Mouse (Mus musculus): ENCODE results near the gene Hpcal4.

DNA sequence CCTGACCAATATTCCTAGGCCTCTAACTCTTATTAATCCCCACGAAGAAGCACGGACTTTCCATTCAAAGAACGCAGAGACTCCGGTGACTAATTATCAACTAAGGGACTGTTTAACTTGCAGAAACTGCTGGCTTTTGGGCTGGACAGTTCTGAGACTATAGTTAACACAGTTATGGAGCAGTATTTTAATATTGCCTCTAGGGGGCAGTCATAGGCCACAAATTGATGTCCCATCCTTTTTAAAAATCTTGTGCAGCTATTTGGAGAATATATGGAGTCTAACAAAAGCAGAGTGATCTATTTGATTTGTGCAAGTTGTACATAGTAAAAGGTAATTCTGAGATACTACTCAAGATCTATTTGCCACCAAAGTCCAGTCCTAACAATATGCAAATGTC is 28.0 kb upstream of the Hpcal4 start:
- TF ChIP-seq CTCF (IDR thresholded peaks at IDR 0.05; ENCODE audit: control insufficient read depth, insufficient read depth, insufficient replicate concordance, low read depth, low read length) (no peak), POLR2A (IDR thresholded peaks at IDR 0.05; ENCODE audit: control insufficient read depth, low read depth, low read length) (no peak)
